Mouse (Mus musculus): ENCODE measurements around the gene Ubac1. TPM values are rescaled to one million over a fixed set of nuclear protein-coding genes. Genes with fewer than 3 reads are reported as not detected.

Ubac1 gene
- total RNA-seq (2014; fragmentation: Nextera tagmentation) (45.2 and 61.7 TPM in 2 replicates), total RNA-seq (2017) (33.0 and 48.3 TPM in 2 replicates)

GRCm38 (mm10) chr2:26021561-26022257 is at the start of gene Ubac1:
Gene Ubac1 (minus strand): TSS chr2:26021747.
- ATAC-seq (replicated peaks; ENCODE audit: poor library complexity, severe bottlenecking) = peak; percentile 88

DNA sequence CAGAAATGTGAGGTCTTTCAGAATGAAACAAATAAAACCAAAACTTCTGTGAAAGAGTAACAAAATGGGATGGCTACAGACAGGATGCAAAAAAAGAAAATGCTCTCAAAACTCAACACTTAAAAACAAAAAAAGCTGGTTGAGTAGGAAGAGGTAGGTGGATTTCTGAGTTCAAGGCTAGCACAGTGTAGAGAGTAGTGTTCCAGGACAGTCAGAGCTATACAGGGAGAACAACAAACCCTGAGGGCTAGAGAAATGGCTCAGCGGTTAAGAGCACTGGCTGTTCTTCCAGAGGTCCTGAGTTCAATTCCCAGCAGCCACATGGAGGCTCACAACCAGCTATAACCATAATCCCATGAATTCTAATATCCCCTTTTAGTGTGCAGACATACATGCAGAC is 47.0 kb upstream of the Ubac1 start:
- no peak for ATAC-seq (replicated peaks; ENCODE audit: poor library complexity, severe bottlenecking)

DNA sequence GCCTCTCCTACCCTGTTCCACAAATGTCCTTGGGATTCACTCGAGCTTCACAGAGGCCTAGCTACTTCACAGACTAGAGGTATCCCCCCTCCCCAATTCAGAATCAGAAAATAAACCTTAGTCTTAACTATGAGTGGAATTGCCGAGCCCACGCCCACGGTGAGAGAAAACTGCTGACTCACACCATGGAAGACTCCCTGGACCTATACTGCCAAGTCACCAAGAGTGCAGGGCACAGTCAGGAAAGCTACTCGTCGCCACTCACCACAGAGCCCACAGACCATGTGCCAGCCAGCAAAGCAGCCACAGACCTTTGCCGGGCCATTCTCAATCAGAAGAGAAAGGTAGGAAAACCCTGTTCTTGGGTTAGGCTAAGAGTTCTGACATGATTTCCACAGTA is 46.6 kb upstream of the Ubac1 start:
- ATAC-seq (replicated peaks; ENCODE audit: poor library complexity, severe bottlenecking) = no peak

DNA sequence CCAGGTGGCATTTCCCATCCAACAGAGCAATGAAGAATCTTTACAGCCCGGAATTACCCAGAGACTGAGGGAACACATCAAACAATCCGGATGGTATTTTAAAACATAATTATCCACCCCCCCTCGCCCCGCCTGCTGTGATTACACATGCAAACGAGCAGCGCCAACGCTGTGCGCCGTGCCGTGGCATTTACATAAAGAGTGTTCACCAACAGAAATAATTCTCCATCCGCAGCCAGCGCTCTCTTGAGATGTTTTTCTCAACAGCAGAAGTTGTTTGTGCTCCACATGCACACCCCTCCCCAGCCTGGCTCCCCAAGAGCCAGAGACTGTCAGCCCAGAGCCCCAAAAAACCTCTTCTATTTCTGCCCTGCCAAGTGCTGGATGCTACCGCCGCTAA is 45.0 kb upstream of the Ubac1 start:
- ATAC-seq (replicated peaks; ENCODE audit: poor library complexity, severe bottlenecking) = no peak

GRCm38 (mm10) chr2:26062742-26063427 is 41.3 kb upstream of the Ubac1 start:
- no peak for ATAC-seq (replicated peaks; ENCODE audit: poor library complexity, severe bottlenecking)

DNA sequence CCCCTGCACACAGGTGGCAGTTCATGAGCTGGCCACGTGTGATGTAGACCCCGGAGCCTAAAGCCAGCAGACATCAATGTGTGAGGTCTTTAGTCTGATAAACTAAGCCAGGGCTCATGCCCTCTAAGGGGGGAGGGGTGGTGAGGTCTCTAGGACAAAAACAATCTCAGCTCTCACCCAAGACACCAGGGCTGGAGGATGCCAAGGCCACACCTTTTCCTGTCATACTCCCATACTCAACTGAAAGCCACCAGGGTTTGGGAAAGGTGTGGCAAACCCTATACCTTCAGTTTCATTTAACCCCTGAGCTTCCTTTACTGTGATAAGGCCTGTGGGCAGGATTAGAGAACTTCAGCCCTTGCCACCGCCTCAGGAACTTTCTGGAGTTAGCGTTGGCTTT is 40.7 kb upstream of the Ubac1 start:
- no peak for ATAC-seq (replicated peaks; ENCODE audit: poor library complexity, severe bottlenecking)

GRCm38 (mm10) chr2:26061018-26061666 is 39.6 kb upstream of the Ubac1 start:
- no peak for ATAC-seq (replicated peaks; ENCODE audit: poor library complexity, severe bottlenecking)

- no peak for ATAC-seq (replicated peaks; ENCODE audit: poor library complexity, severe bottlenecking)
Observed at GRCm38 (mm10) chr2:26057053-26057452, 35.5 kb upstream of the Ubac1 start.

DNA sequence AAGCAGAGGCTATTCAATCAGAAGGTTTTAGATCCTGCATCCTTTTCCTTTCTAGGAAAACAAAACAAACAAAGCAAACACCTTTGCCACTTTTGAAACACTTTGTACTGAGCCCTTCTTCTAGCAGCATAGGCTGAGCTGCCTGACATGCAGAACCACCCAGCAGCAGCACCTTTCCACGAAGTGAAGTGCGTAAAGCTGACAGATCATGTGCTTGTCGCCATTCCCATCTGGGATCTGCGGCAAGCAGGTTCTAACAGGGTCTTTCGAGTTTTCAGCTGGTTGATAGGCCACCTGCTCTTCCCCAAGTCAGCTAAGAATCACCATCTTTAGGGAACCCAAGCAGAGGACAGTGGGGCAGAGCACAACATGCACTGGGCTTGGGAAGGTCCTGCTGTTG is 34.7 kb upstream of the Ubac1 start:
- no peak for ATAC-seq (replicated peaks; ENCODE audit: poor library complexity, severe bottlenecking)

- ATAC-seq (replicated peaks; ENCODE audit: poor library complexity, severe bottlenecking) = no peak
Observed at GRCm38 (mm10) chr2:26055747-26056102, 34.2 kb upstream of the Ubac1 start.

- peak; percentile 100 for ATAC-seq (replicated peaks; ENCODE audit: poor library complexity, severe bottlenecking)
Observed at GRCm38 (mm10) chr2:26055046-26055746, 33.6 kb upstream of the Ubac1 start.

DNA sequence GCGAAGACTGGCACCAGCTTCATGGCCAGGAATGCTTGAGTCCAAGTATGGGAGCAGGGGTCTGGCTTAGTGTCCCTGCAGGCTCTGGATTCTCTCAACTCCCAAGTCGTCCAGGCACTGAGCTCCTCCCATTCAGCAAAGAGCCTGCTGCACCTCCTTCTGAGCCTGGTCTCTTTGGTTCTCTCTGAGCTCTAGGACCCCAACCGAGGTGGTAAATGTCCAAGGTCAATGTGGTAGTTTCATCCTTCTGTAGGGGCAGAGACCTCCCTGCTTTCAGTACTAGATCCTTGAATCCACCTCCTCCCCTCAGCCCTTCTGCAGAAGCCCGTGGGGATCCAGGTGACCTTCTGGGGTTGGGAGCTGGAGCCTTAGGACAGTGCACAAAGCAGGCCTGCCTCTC is 31.3 kb upstream of the Ubac1 start:
- no peak for ATAC-seq (replicated peaks; ENCODE audit: poor library complexity, severe bottlenecking)

- ATAC-seq (replicated peaks; ENCODE audit: poor library complexity, severe bottlenecking) = no peak
Observed at GRCm38 (mm10) chr2:26048816-26049215, 27.3 kb upstream of the Ubac1 start.

DNA sequence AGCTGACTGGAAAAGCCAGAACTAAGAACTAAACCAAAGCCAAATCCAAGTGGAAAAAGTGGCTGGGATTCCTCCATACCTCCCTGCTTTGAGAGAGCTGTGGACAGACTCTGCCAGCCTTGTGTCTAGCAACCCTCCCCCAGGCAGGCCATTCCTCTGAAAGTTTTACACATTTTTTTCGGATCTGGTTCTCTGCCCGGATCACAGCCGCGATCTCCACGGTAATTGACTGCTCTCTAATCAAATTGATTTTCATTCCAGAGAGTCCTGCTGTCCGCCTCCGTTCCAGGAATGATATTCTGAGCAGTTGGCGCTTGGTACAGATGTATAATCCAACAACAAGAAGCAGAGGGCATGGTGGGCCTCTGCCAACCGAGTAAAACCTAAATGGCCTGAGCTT is 22.7 kb upstream of the Ubac1 start:
- no peak for ATAC-seq (replicated peaks; ENCODE audit: poor library complexity, severe bottlenecking)

- no peak for ATAC-seq (replicated peaks; ENCODE audit: poor library complexity, severe bottlenecking)
Observed at GRCm38 (mm10) chr2:26042603-26043002, 21.1 kb upstream of the Ubac1 start.

DNA sequence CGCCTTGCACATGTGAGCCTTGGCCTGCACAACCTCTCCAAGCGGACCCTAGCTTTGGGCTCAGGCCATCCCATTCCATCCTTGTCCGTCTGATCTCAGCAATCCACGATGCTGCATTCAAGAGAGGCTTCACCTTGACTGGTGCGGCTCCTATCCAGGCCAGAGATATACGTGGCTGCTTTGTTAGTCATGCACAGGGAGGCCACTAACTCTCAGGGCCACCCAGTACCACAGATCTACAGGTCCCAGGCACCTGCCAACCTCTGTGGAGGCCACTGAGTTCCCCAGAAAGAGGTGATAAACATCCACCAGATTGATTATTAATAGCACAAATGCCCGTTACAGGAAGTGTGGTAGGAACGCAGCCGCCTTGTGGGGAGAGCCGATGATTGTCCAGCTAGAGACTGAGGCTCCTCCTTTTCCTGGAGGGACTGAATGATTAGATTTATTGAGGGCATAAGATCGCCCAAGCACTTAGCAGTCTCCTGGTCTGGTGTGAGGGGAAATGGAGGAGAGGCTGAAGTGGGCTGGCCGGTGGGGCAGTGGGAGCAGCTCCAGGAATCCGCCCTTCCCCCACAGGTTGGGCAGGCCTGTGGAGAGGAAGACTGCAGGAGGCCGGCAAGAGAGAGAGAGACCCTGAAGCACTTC is 19.7 kb upstream of the Ubac1 start:
- peak; percentile 25 for ATAC-seq (replicated peaks; ENCODE audit: poor library complexity, severe bottlenecking)

DNA sequence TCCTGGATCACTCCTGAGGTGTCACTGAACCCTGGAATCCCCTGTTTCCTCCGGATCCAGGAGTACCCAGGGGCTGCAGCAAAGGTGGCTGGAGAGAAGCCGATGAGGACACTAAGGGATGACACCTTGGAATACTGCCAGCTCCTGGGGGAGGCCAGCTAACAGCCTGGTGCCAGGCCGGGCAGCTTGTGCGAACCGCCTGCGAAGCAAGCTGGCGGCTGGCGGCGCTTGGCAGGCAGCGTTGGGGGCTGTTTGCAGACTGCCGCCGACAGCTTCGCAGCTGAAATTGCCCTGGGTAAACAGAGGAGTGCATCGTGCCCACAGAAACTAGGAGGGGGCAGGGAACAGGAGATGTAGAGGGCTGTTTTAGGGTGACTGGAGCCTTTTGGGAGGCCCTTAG is 18.4 kb upstream of the Ubac1 start:
- ATAC-seq (replicated peaks; ENCODE audit: poor library complexity, severe bottlenecking) = no peak

GRCm38 (mm10) chr2:26037386-26037785 is 15.8 kb upstream of the Ubac1 start:
- ATAC-seq (replicated peaks; ENCODE audit: poor library complexity, severe bottlenecking) = no peak

GRCm38 (mm10) chr2:26034344-26035050 is 12.9 kb upstream of the Ubac1 start:
- ATAC-seq (replicated peaks; ENCODE audit: poor library complexity, severe bottlenecking) = no peak

DNA sequence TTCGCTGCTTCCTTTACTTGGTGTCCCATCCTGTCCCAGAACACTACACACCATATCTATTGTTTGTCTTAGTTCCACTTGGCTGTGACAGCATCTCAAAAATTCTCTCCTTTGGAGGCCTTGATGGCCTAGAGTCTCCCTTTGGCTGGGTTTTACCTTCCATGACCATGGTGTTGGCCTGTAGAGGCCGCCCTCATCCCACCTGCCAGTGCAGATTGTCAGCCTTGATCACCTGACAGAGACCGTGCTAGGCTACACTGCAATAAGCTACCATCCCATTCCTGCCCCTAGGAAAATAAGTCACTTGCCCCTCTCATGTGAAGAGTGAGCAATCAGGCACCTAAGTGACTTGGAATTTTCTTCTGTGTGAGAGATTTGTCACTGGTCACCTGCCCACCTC is 8.7 kb upstream of the Ubac1 start:
- ATAC-seq (replicated peaks; ENCODE audit: poor library complexity, severe bottlenecking) = no peak

Measured in granulocyte monocyte progenitor cell, adult 5-6 weeks (primary cell).